Mouse (Mus musculus) midbrain, embryonic 11.5 days (tissue): ENCODE data around the gene Cand1. TPM values are rescaled to one million over a fixed set of nuclear protein-coding genes. Genes with fewer than 3 reads are reported as not detected.

Experiments
- ATAC-seq: fragments of 200-750 bp; cut with Nextera tagmentation; 2 replicates; pipeline ENCODE4 v1.8.0; 2017; ENCODE audit warnings: moderate TSS enrichment, moderate library complexity; ENCODE audit not compliant: low FRiP score
- DNase-seq: peaks from one replicate; pipeline ENCODE4 v3.0.0; 2015; ENCODE audit warnings: low spot score; ENCODE audit errors: missing footprints
- H3K27ac ChIP-seq: fragments of 300-500 bp; sonication (generic); 2 replicates; pipeline ENCODE4 v1.5.1; 2014; ENCODE audit warnings: low read depth, low read length
- H3K27me3 ChIP-seq: fragments of 300-500 bp; sonication (generic); 2 replicates; pipeline ENCODE4 v1.6.1; 2014; ENCODE audit warnings: mild to moderate bottlenecking, low read length, moderate library complexity, mixed read lengths; ENCODE audit not compliant: control insufficient read depth, insufficient read depth
- H3K36me3 ChIP-seq: fragments of 300-500 bp; sonication (generic); 2 replicates; pipeline ENCODE4 v1.6.1; 2014; ENCODE audit warnings: mild to moderate bottlenecking, low read length, moderate library complexity, mixed read lengths; ENCODE audit not compliant: control insufficient read depth, insufficient read depth
- H3K4me1 ChIP-seq: fragments of 300-500 bp; sonication (generic); 2 replicates; pipeline ENCODE4 v1.6.1; 2014; ENCODE audit warnings: low read length; ENCODE audit not compliant: control insufficient read depth, insufficient read depth
- H3K4me2 ChIP-seq: fragments of 300-500 bp; sonication (generic); 2 replicates; pipeline ENCODE4 v1.6.1; 2014; ENCODE audit warnings: mild to moderate bottlenecking, moderate library complexity
- H3K4me3 ChIP-seq: fragments of 300-500 bp; sonication (generic); 2 replicates; pipeline ENCODE4 v1.5.1; 2014; ENCODE audit warnings: low read depth, low read length
- H3K9ac ChIP-seq: fragments of 300-500 bp; sonication (generic); 2 replicates; pipeline ENCODE4 v1.6.1; 2014; ENCODE audit warnings: low read length
- H3K9me3 ChIP-seq: fragments of 300-500 bp; sonication (generic); 2 replicates; pipeline ENCODE4 v1.6.1; 2016; ENCODE audit warnings: low read length; ENCODE audit not compliant: control insufficient read depth
- WGBS: fragments of 180-500 bp; shearing (Covaris S2); extraction: QIAGEN DNeasy Blood & Tissue Kit; methylation state at CpG from one replicate; pipeline ENCODE4 v1.1.7; 2014; 5-methylcytosine and 5-hydroxymethylcytosine counted together
- polyA plus RNA-seq: library from polyadenylated mRNA; unstranded; fragments of >200 nt; fragmentation: Nextera tagmentation; extraction: Ambion mirVana; gene quantifications from 2 replicates; pipeline ENCODE4 v1.2.1, GENCODE M21; 2014

Cand1 gene
- polyA plus RNA-seq, 1 experiment from 2014 or later, result 123 TPM

- ATAC-seq, result 0 out of 2 replicates have a peak, but pooled peaks have one; percentile 14
- no peak overlapping the region for H3K9ac ChIP-seq
- DNase-seq, result peak; percentile 82
- no peak overlapping the region for H3K4me2 ChIP-seq
- H3K27me3 ChIP-seq, result no peaks in the 10 kb centered on the region
- H3K4me1 ChIP-seq, result no peaks in the 10 kb centered on the region
- H3K27ac ChIP-seq, result no peak overlapping the region
- WGBS, result 94% methylated on average over 9 of the region's 9 CpGs
- H3K36me3 ChIP-seq, result peaks cover 9% of the 10 kb centered on the region
- H3K4me3 ChIP-seq, result no peak overlapping the region
- no peaks in the 10 kb centered on the region for H3K9me3 ChIP-seq
These were observed 41.5 kb downstream of the Cand1 start for GRCm38 (mm10) chr10:119198186-119198880.

GRCm38 (mm10) chr10:119197621-119198150 is 42.2 kb downstream of the Cand1 start:
- DNase-seq (peak; percentile 56), ATAC-seq (no peak; the same call in 1 of the 2 replicates)
- no peaks in the 10 kb centered on the region for H3K4me1 ChIP-seq
- H3K9me3 ChIP-seq, result no peaks in the 10 kb centered on the region
- no peak overlapping the region for H3K4me2 ChIP-seq
- H3K9ac ChIP-seq, result no peak overlapping the region
- H3K27ac ChIP-seq, result no peak overlapping the region
- no peaks in the 10 kb centered on the region for H3K27me3 ChIP-seq
- no peak overlapping the region for H3K4me3 ChIP-seq
- 93% methylated on average over 13 of the region's 13 CpGs for WGBS
- peaks cover 3% of the 10 kb centered on the region; the same call in 1 of the 2 replicates for H3K36me3 ChIP-seq

- no peak overlapping the region for H3K4me3 ChIP-seq
- H3K9me3 ChIP-seq, result no peaks in the 10 kb centered on the region
- no peak overlapping the region for H3K27ac ChIP-seq
- ATAC-seq (no peak), DNase-seq (no peak)
- WGBS, result 74% methylated on average over 8 of the region's 8 CpGs
- H3K4me2 ChIP-seq, result no peak overlapping the region
- H3K4me1 ChIP-seq, result no peaks in the 10 kb centered on the region
- no peak overlapping the region for H3K9ac ChIP-seq
- H3K27me3 ChIP-seq, result no peaks in the 10 kb centered on the region
- no peaks in the 10 kb centered on the region for H3K36me3 ChIP-seq
These were observed 47.1 kb downstream of the Cand1 start for GRCm38 (mm10) chr10:119192598-119193372.

- ATAC-seq, result no peak
- no peak overlapping the region for H3K27ac ChIP-seq
- 83% methylated on average over 4 of the region's 4 CpGs for WGBS
These were observed 52.1 kb downstream of the Cand1 start for GRCm38 (mm10) chr10:119187720-119188119.

GRCm38 (mm10) chr10:119169656-119170055 is 70.2 kb downstream of the Cand1 start:
- H3K36me3 ChIP-seq, result no peaks in the 10 kb centered on the region
- H3K4me1 ChIP-seq, result no peaks in the 10 kb centered on the region
- DNase-seq, result no peak
- no peaks in the 10 kb centered on the region for H3K27me3 ChIP-seq
- WGBS, result 92% methylated on average over 3 of the region's 3 CpGs
- no peak overlapping the region for H3K27ac ChIP-seq
- H3K4me3 ChIP-seq, result no peak overlapping the region
- no peak overlapping the region for H3K9ac ChIP-seq
- ATAC-seq, result no peak
- H3K9me3 ChIP-seq, result no peaks in the 10 kb centered on the region
- no peak overlapping the region for H3K4me2 ChIP-seq

More at GRCm38 (mm10) chr10:119187720-119188119, 52.1 kb downstream of the Cand1 start:
- no peak for DNase-seq
- H3K9me3 ChIP-seq, result no peaks in the 10 kb centered on the region
- H3K4me3 ChIP-seq, result no peak overlapping the region
- H3K4me2 ChIP-seq, result no peak overlapping the region
- no peaks in the 10 kb centered on the region for H3K36me3 ChIP-seq
- no peak overlapping the region for H3K9ac ChIP-seq
- H3K4me1 ChIP-seq, result no peaks in the 10 kb centered on the region
- H3K27me3 ChIP-seq, result no peaks in the 10 kb centered on the region

GRCm38 (mm10) chr10:119169237-119169636 is 70.6 kb downstream of the Cand1 start:
- H3K36me3 ChIP-seq, result no peaks in the 10 kb centered on the region
- H3K27ac ChIP-seq, result no peak overlapping the region
- no peak overlapping the region for H3K4me2 ChIP-seq
- H3K9me3 ChIP-seq, result no peaks in the 10 kb centered on the region
- 83% methylated on average over 13 of the region's 13 CpGs for WGBS
- H3K4me1 ChIP-seq, result no peaks in the 10 kb centered on the region
- DNase-seq (no peak), ATAC-seq (no peak)
- H3K9ac ChIP-seq, result no peak overlapping the region
- H3K27me3 ChIP-seq, result no peaks in the 10 kb centered on the region
- no peak overlapping the region for H3K4me3 ChIP-seq

- no peaks in the 10 kb centered on the region for H3K9me3 ChIP-seq
- no peaks in the 10 kb centered on the region for H3K4me1 ChIP-seq
- no peak for ATAC-seq
- no peak overlapping the region for H3K4me3 ChIP-seq
- no peaks in the 10 kb centered on the region for H3K36me3 ChIP-seq
- no peaks in the 10 kb centered on the region for H3K27me3 ChIP-seq
- H3K4me2 ChIP-seq, result no peak overlapping the region
- no peak overlapping the region for H3K27ac ChIP-seq
- no peak overlapping the region for H3K9ac ChIP-seq
- 32% methylated on average over 14 of the region's 14 CpGs for whole genome bisulfite sequencing
- DNase-seq, result no peak
These were observed 71.1 kb downstream of the Cand1 start for GRCm38 (mm10) chr10:119168791-119169190.

- WGBS, result 19% methylated on average over 3 of the region's 3 CpGs
- Histone ChIP-seq H3K27me3 (no peaks in the 10 kb centered on the region), H3K4me2 (no peak overlapping the region), H3K4me1 (no peaks in the 10 kb centered on the region), H3K27ac (no peak overlapping the region), H3K9me3 (no peaks in the 10 kb centered on the region), H3K4me3 (no peak overlapping the region), H3K9ac (no peak overlapping the region), H3K36me3 (no peaks in the 10 kb centered on the region)
- DNase-seq (no peak), ATAC-seq (no peak)
These were observed 72.0 kb downstream of the Cand1 start for GRCm38 (mm10) chr10:119167858-119168257.

- Histone ChIP-seq H3K9me3 (no peaks in the 10 kb centered on the region; the same call in 1 of the 2 replicates), H3K4me2 (no peak overlapping the region), H3K9ac (no peak overlapping the region), H3K36me3 (no peaks in the 10 kb centered on the region), H3K4me1 (no peaks in the 10 kb centered on the region), H3K27me3 (no peaks in the 10 kb centered on the region), H3K4me3 (no peak overlapping the region), H3K27ac (no peak overlapping the region)
- ATAC-seq, result no peak
- WGBS, result 90% methylated on average over 10 of the region's 10 CpGs
- DNase-seq, result no peak
These were observed 74.8 kb downstream of the Cand1 start for GRCm38 (mm10) chr10:119165051-119165450.
